In the genomic region with DNA sequence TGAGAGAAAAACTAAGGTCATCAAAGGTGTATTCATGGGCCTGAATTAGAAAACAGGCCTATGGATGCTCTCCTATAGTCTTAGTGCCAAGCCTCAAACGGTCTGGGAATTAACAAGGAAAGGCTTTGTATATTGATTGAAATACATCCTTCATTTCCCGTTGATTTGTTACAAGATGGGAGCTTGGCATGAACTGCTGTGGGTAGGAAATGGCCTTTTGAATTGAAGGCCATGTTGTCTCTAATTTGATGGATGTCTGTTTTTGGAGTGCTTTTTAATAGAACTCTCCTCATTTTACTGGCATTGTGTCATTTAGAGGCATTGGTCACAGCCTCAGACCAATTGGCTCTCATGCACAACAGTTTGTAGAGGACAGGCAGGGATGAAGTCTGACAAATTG, we compare ENCODE assay signal across 12 mouse cellular contexts. TPM values are rescaled to one million over a fixed set of nuclear protein-coding genes. Genes with fewer than 3 reads are reported as not detected.
A peak's percentile ranks its signal among the peaks of the same experiment; 100 is the strongest.
DNase-seq lines count a peak whose midpoint lies in the region; ATAC-seq and TF ChIP-seq lines count a peak whose summit lies in the region.
"Had no signal": no experiment of that assay in that cellular context is flagged by ENCODE, and none has a peak within 500 bp of the region (broad histone marks: within the 10 kb centered on the region; RNA-seq: fewer than 3 reads in every experiment).

No protein-coding gene starts in this region.

- H3K4me1 ChIP-seq in hindbrain, embryonic 16.5 days (ENCODE audit: control insufficient read depth, insufficient read depth, low read depth, low read length) = peaks cover 26% of the 10 kb centered on the region
- H3K4me1 ChIP-seq in liver, embryonic 12.5 days = no peaks in the 10 kb centered on the region
- H3K4me1 ChIP-seq: liver, embryonic 15.5 days had no signal

- intact Hi-C loops in left cerebral cortex, adult 2 months (cut with DNase I) = loop anchor here (5.0 kb wide), 1 partner anchor 47 kb away; a partner anchor contains a TSS

- H3K9ac ChIP-seq in hindbrain, embryonic 16.5 days (ENCODE audit: low read depth, low read length) = no peak overlapping the region
- no peak overlapping the region for H3K9ac ChIP-seq in liver, embryonic 12.5 days
- H3K9ac ChIP-seq: limb, embryonic 12.5 days; liver, embryonic 15.5 days had no signal

- 19% methylated on average over 2 of the region's 2 CpGs for WGBS in hindbrain, embryonic 16.5 days
- WGBS in liver, embryonic 12.5 days (ENCODE audit: insufficient replicate concordance) = 62% methylated on average over 2 of the region's 2 CpGs

- no peak for DNase-seq in cerebellum, adult 11 months
- no peak for DNase-seq in left cerebral cortex, adult 2 months (ENCODE audit: extremely low spot score in 1 of 2, low spot score in 2 of 2)
- no peak for DNase-seq in left cerebral cortex, adult 8-10 months (ENCODE audit: low spot score in 2 of 2)
- DNase-seq in cerebellum, adult 9-10 months = peak; percentile 60
- no peak for DNase-seq in urinary bladder, adult 18-20 months (ENCODE audit: low spot score in 2 of 2)
- DNase-seq: gastrocnemius, adult 2 months; kidney, adult 18-20 months had no signal

- no peak overlapping the region for H3K4me3 ChIP-seq in left cerebral cortex, adult 2 months
- H3K4me3 ChIP-seq in hindbrain, embryonic 16.5 days (ENCODE audit: low read length) = no peak overlapping the region
- no peak overlapping the region for H3K4me3 ChIP-seq in liver, embryonic 12.5 days
- H3K4me3 ChIP-seq: gastrocnemius, adult 2 months; limb, embryonic 12.5 days; liver, embryonic 15.5 days had no signal

- H3K9me3 ChIP-seq in hindbrain, embryonic 16.5 days (ENCODE audit: control insufficient read depth, low read length) = no peaks in the 10 kb centered on the region
- no peaks in the 10 kb centered on the region for H3K9me3 ChIP-seq in liver, embryonic 12.5 days (replicated peaks)
- H3K9me3 ChIP-seq: limb, embryonic 12.5 days; liver, embryonic 15.5 days had no signal

- H3K27ac ChIP-seq in left cerebral cortex, adult 2 months = peak overlapping the region; percentile 25; the same call in 1 of the 2 replicates
- peak overlapping the region; percentile 39 for H3K27ac ChIP-seq in hindbrain, embryonic 16.5 days (ENCODE audit: low read depth, low read length)
- H3K27ac ChIP-seq in liver, embryonic 12.5 days = no peak overlapping the region
- H3K27ac ChIP-seq: gastrocnemius, adult 2 months; limb, embryonic 12.5 days; liver, embryonic 15.5 days had no signal

- no peaks in the 10 kb centered on the region for H3K27me3 ChIP-seq in hindbrain, embryonic 16.5 days (replicated peaks; ENCODE audit: control insufficient read depth, insufficient read depth, low read length)
- no peaks in the 10 kb centered on the region for H3K27me3 ChIP-seq in liver, embryonic 12.5 days (replicated peaks)
- H3K27me3 ChIP-seq: limb, embryonic 12.5 days; liver, embryonic 15.5 days had no signal

- peak overlapping the region; percentile 44 for H3K4me2 ChIP-seq in hindbrain, embryonic 16.5 days (ENCODE audit: low read length)
- no peak overlapping the region for H3K4me2 ChIP-seq in liver, embryonic 12.5 days
- H3K4me2 ChIP-seq: limb, embryonic 12.5 days; liver, embryonic 15.5 days had no signal

- no peak for TF ChIP-seq CTCF in left cerebral cortex, adult 2 months (IDR thresholded peaks at IDR 0.05)

- ATAC-seq in cerebellum, adult (ENCODE audit: insufficient number of reproducible peaks, low FRiP score, low TSS enrichment) = peak; percentile 36; the same call in 1 of the 2 replicates
- peak; percentile 38 for ATAC-seq in hindbrain, embryonic 16.5 days
- no peak for ATAC-seq in liver, embryonic 12.5 days

- no peaks in the 10 kb centered on the region for H3K36me3 ChIP-seq in hindbrain, embryonic 16.5 days (ENCODE audit: control insufficient read depth, insufficient read depth, low read length)
- H3K36me3 ChIP-seq in liver, embryonic 12.5 days = no peaks in the 10 kb centered on the region
- H3K36me3 ChIP-seq: limb, embryonic 12.5 days; liver, embryonic 15.5 days had no signal

RNA-seq across cellular contexts. Expression of a gene that starts 49.0 kb away (rescaled TPM):
- 100 to 1,000 TPM; 122 to 126 TPM for total RNA-seq in left cerebral cortex, adult 2 months (2021)
- 100 to 1,000 TPM in 3 of 4 experiments, 10 to 100 TPM in 1; 99.5 to 125 (median 113) TPM for total RNA-seq in left cerebral cortex, adult 8-10 months (2022)
- polyA plus RNA-seq in hindbrain, embryonic 16.5 days (2015; fragmentation: Nextera tagmentation; extraction: Ambion mirVana) = 143 and 157 TPM in 2 replicates
- 0.06 and 0.13 TPM in 2 replicates for polyA plus RNA-seq in liver, embryonic 12.5 days (2016; fragmentation: Nextera tagmentation; extraction: Ambion mirVana)
